Mouse (Mus musculus) ES-E14 (cell line): ENCODE results near the gene Snx6.

Source experiments
- CHD2 ChIP-seq: IDR thresholded peaks from 2 replicates; pipeline ENCODE4 v1.6.1; 2014; ENCODE audit warnings: mild to moderate bottlenecking, low read depth, low read length, inconsistent platforms
- HCFC1 ChIP-seq: IDR thresholded peaks from 2 replicates; pipeline ENCODE4 v1.6.1; 2012; ENCODE audit warnings: low read length, inconsistent platforms, borderline replicate concordance; ENCODE audit not compliant: insufficient read depth
- MAFK ChIP-seq: IDR thresholded peaks from 2 replicates; pipeline ENCODE4 v1.6.1; 2014; ENCODE audit warnings: mild to moderate bottlenecking, low read depth, low read length, inconsistent platforms; ENCODE audit not compliant: insufficient read depth
- ZC3H11A ChIP-seq: IDR thresholded peaks from 2 replicates; pipeline ENCODE4 v1.6.1; 2012; ENCODE audit warnings: low read depth, mild to moderate bottlenecking, inconsistent platforms, low read length, borderline replicate concordance
- ZNF384 ChIP-seq: IDR thresholded peaks from 2 replicates; pipeline ENCODE4 v1.6.1; 2012; ENCODE audit warnings: low read depth, low read length, inconsistent platforms

GRCm38 (mm10) chr12:54794392-54794791 is 1.1 kb downstream of the Snx6 start:
- TF ChIP-seq ZNF384 = no peak
- TF ChIP-seq HCFC1 = no peak
- no peak for TF ChIP-seq MAFK
- no peak for TF ChIP-seq CHD2
- TF ChIP-seq ZC3H11A = no peak
